Mouse (Mus musculus): ENCODE data around the gene Klhdc8a. TPM values are rescaled to one million over a fixed set of nuclear protein-coding genes. Genes with fewer than 3 reads are reported as not detected.

Gene Klhdc8a
- polyA plus RNA-seq, 1 experiment from 2014 or later, result 0.99 TPM

GRCm38 (mm10) chr1:132307962-132308361, 9.5 kb downstream of the Klhdc8a start:
- no peak overlapping the region for H3K9ac ChIP-seq (ENCODE audit: low read length)
- no peaks in the 10 kb centered on the region for H3K27me3 ChIP-seq (ENCODE audit: control insufficient read depth, insufficient read depth, low read length)
- H3K27ac ChIP-seq (ENCODE audit: low read depth, low read length), result no peak overlapping the region
- no peak overlapping the region for H3K4me3 ChIP-seq (ENCODE audit: low read depth, low read length)
- no peak for DNase-seq (ENCODE audit: low spot score)
- peaks cover 3% of the 10 kb centered on the region; the same call in 1 of the 2 replicates for H3K4me1 ChIP-seq (replicated peaks; ENCODE audit: control insufficient read depth, insufficient read depth, low read length)
- no peak for ATAC-seq (replicated peaks; ENCODE audit: low FRiP score)
- H3K4me2 ChIP-seq (ENCODE audit: low read depth, low read length, severe bottlenecking), result no peak overlapping the region
- WGBS, result 85% methylated on average over 6 of the region's 6 CpGs
- H3K36me3 ChIP-seq (ENCODE audit: control insufficient read depth, insufficient read depth, low read length), result no peaks in the 10 kb centered on the region
- no peaks in the 10 kb centered on the region for H3K9me3 ChIP-seq (ENCODE audit: control insufficient read depth, low read length)

GRCm38 (mm10) chr1:132308674-132309073, 10.2 kb downstream of the Klhdc8a start:
- no peak overlapping the region for H3K4me3 ChIP-seq (ENCODE audit: low read depth, low read length)
- no peak overlapping the region for H3K27ac ChIP-seq (ENCODE audit: low read depth, low read length)
- 93% methylated on average over 7 of the region's 7 CpGs for WGBS

GRCm38 (mm10) chr1:132310754-132311153, 12.3 kb downstream of the Klhdc8a start:
- ATAC-seq (replicated peaks; ENCODE audit: low FRiP score), result no peak
- 68% methylated on average over 7 of the region's 7 CpGs for WGBS
- Histone ChIP-seq H3K4me1 (replicated peaks; ENCODE audit: control insufficient read depth, insufficient read depth, low read length) (peaks cover 3% of the 10 kb centered on the region; the same call in 1 of the 2 replicates), H3K9ac (ENCODE audit: low read length) (no peak overlapping the region), H3K27ac (ENCODE audit: low read depth, low read length) (no peak overlapping the region), H3K4me2 (ENCODE audit: low read depth, low read length, severe bottlenecking) (no peak overlapping the region), H3K4me3 (ENCODE audit: low read depth, low read length) (no peak overlapping the region), H3K36me3 (ENCODE audit: control insufficient read depth, insufficient read depth, low read length) (no peaks in the 10 kb centered on the region), H3K27me3 (ENCODE audit: control insufficient read depth, insufficient read depth, low read length) (no peaks in the 10 kb centered on the region), H3K9me3 (ENCODE audit: control insufficient read depth, low read length) (no peaks in the 10 kb centered on the region)
- DNase-seq (ENCODE audit: low spot score), result no peak

More at GRCm38 (mm10) chr1:132308674-132309073, 10.2 kb downstream of the Klhdc8a start:
- Histone ChIP-seq H3K4me2 (ENCODE audit: low read depth, low read length, severe bottlenecking) (no peak overlapping the region), H3K36me3 (ENCODE audit: control insufficient read depth, insufficient read depth, low read length) (no peaks in the 10 kb centered on the region), H3K27me3 (ENCODE audit: control insufficient read depth, insufficient read depth, low read length) (no peaks in the 10 kb centered on the region), H3K9ac (ENCODE audit: low read length) (no peak overlapping the region), H3K4me1 (replicated peaks; ENCODE audit: control insufficient read depth, insufficient read depth, low read length) (peaks cover 3% of the 10 kb centered on the region; the same call in 1 of the 2 replicates), H3K9me3 (ENCODE audit: control insufficient read depth, low read length) (no peaks in the 10 kb centered on the region)
- DNase-seq (ENCODE audit: low spot score), result no peak
- no peak for ATAC-seq (replicated peaks; ENCODE audit: low FRiP score)

- Histone ChIP-seq H3K9ac (ENCODE audit: low read length) (no peak overlapping the region), H3K27ac (ENCODE audit: low read depth, low read length) (no peak overlapping the region), H3K4me1 (replicated peaks; ENCODE audit: control insufficient read depth, insufficient read depth, low read length) (peaks cover 3% of the 10 kb centered on the region; the same call in 1 of the 2 replicates), H3K27me3 (ENCODE audit: control insufficient read depth, insufficient read depth, low read length) (no peaks in the 10 kb centered on the region), H3K4me3 (ENCODE audit: low read depth, low read length) (no peak overlapping the region), H3K4me2 (ENCODE audit: low read depth, low read length, severe bottlenecking) (no peak overlapping the region), H3K9me3 (ENCODE audit: control insufficient read depth, low read length) (no peaks in the 10 kb centered on the region), H3K36me3 (ENCODE audit: control insufficient read depth, insufficient read depth, low read length) (no peaks in the 10 kb centered on the region)
- WGBS, result 85% methylated on average over 10 of the region's 10 CpGs
- DNase-seq (ENCODE audit: low spot score) (no peak), ATAC-seq (replicated peaks; ENCODE audit: low FRiP score) (no peak)
These were observed 12.9 kb downstream of the Klhdc8a start for GRCm38 (mm10) chr1:132311174-132311859.

GRCm38 (mm10) chr1:132312043-132312442, 13.6 kb downstream of the Klhdc8a start:
- Histone ChIP-seq H3K4me3 (ENCODE audit: low read depth, low read length) (no peak overlapping the region), H3K4me1 (replicated peaks; ENCODE audit: control insufficient read depth, insufficient read depth, low read length) (peaks cover 3% of the 10 kb centered on the region; the same call in 1 of the 2 replicates), H3K36me3 (ENCODE audit: control insufficient read depth, insufficient read depth, low read length) (no peaks in the 10 kb centered on the region), H3K4me2 (ENCODE audit: low read depth, low read length, severe bottlenecking) (no peak overlapping the region), H3K9ac (ENCODE audit: low read length) (no peak overlapping the region), H3K9me3 (ENCODE audit: control insufficient read depth, low read length) (no peaks in the 10 kb centered on the region), H3K27me3 (ENCODE audit: control insufficient read depth, insufficient read depth, low read length) (no peaks in the 10 kb centered on the region), H3K27ac (ENCODE audit: low read depth, low read length) (no peak overlapping the region)
- 84% methylated on average over 2 of the region's 2 CpGs for WGBS
- ATAC-seq (replicated peaks; ENCODE audit: low FRiP score), result no peak
- DNase-seq (ENCODE audit: low spot score), result no peak

GRCm38 (mm10) chr1:132312703-132313102, 14.3 kb downstream of the Klhdc8a start:
- DNase-seq (ENCODE audit: low spot score), result peak; percentile 63
- Histone ChIP-seq H3K4me3 (ENCODE audit: low read depth, low read length) (no peak overlapping the region), H3K4me2 (ENCODE audit: low read depth, low read length, severe bottlenecking) (no peak overlapping the region), H3K9me3 (ENCODE audit: control insufficient read depth, low read length) (no peaks in the 10 kb centered on the region), H3K27ac (ENCODE audit: low read depth, low read length) (no peak overlapping the region), H3K27me3 (ENCODE audit: control insufficient read depth, insufficient read depth, low read length) (no peaks in the 10 kb centered on the region), H3K36me3 (ENCODE audit: control insufficient read depth, insufficient read depth, low read length) (no peaks in the 10 kb centered on the region), H3K4me1 (replicated peaks; ENCODE audit: control insufficient read depth, insufficient read depth, low read length) (peaks cover 5% of the 10 kb centered on the region; the same call in 1 of the 2 replicates), H3K9ac (ENCODE audit: low read length) (no peak overlapping the region)
- WGBS, result 63% methylated on average over 3 of the region's 3 CpGs
- ATAC-seq (replicated peaks; ENCODE audit: low FRiP score), result peak; percentile 40; the same call in 1 of the 2 replicates

GRCm38 (mm10) chr1:132315889-132316624, 17.6 kb downstream of the Klhdc8a start, which contains the start of gene Nuak2:
TSS of gene Nuak2 (plus strand) at chr1:132316126.
- DNase-seq (ENCODE audit: low spot score), result peak; percentile 95
- WGBS, result under 1% methylated on average over 67 of the region's 67 CpGs
- peaks cover 33% of the 10 kb centered on the region for H3K4me1 ChIP-seq (replicated peaks; ENCODE audit: control insufficient read depth, insufficient read depth, low read length)

GRCm38 (mm10) chr1:132316625-132316994, 18.2 kb downstream of the Klhdc8a start:
- H3K27me3 ChIP-seq (ENCODE audit: control insufficient read depth, insufficient read depth, low read length), result no peaks in the 10 kb centered on the region
- no peaks in the 10 kb centered on the region for H3K9me3 ChIP-seq (ENCODE audit: control insufficient read depth, low read length)
- H3K4me3 ChIP-seq (ENCODE audit: low read depth, low read length), result peak overlapping the region; percentile 66
- peak overlapping the region; percentile 69 for H3K9ac ChIP-seq (ENCODE audit: low read length)
- DNase-seq (ENCODE audit: low spot score), result no peak
- ATAC-seq (replicated peaks; ENCODE audit: low FRiP score), result no peak
- H3K4me2 ChIP-seq (ENCODE audit: low read depth, low read length, severe bottlenecking), result peak overlapping the region; percentile 66
- peaks cover 2% of the 10 kb centered on the region; the same call in 1 of the 2 replicates for H3K36me3 ChIP-seq (ENCODE audit: control insufficient read depth, insufficient read depth, low read length)
- H3K27ac ChIP-seq (ENCODE audit: low read depth, low read length), result peak overlapping the region; percentile 99
- WGBS, result 17% methylated on average over 7 of the region's 7 CpGs
- H3K4me1 ChIP-seq (replicated peaks; ENCODE audit: control insufficient read depth, insufficient read depth, low read length), result peaks cover 38% of the 10 kb centered on the region

More at GRCm38 (mm10) chr1:132315889-132316624, 17.6 kb downstream of the Klhdc8a start, which contains the start of gene Nuak2:
- Histone ChIP-seq H3K9me3 (ENCODE audit: control insufficient read depth, low read length) (no peaks in the 10 kb centered on the region), H3K27ac (ENCODE audit: low read depth, low read length) (peak within 1 kb of the TSS; percentile 99), H3K36me3 (ENCODE audit: control insufficient read depth, insufficient read depth, low read length) (peaks cover 2% of the 10 kb centered on the region; the same call in 1 of the 2 replicates), H3K27me3 (ENCODE audit: control insufficient read depth, insufficient read depth, low read length) (no peaks in the 10 kb centered on the region), H3K9ac (ENCODE audit: low read length) (peak within 1 kb of the TSS; percentile 69), H3K4me2 (ENCODE audit: low read depth, low read length, severe bottlenecking) (peak within 1 kb of the TSS; percentile 66), H3K4me3 (ENCODE audit: low read depth, low read length) (peak within 1 kb of the TSS; percentile 66)
- ATAC-seq (replicated peaks; ENCODE audit: low FRiP score), result peak; percentile 89
